Mouse (Mus musculus) right cerebral cortex, postnatal 10 days (tissue): Measurements from ENCODE around the gene Tbc1d17.

Experiments used
- DNase-seq, 2 experiments: peaks; one replicate each; pipeline ENCODE4 v3.0.0; 2021; ENCODE audit warnings: low spot score in 2 of 2

Gene Tbc1d17

GRCm38 (mm10) chr7:44868919-44869696 is 20.2 kb upstream of the Tbc1d17 start:
- DNase-seq = peak; percentile 70 to 74

- DNase-seq = peak in 1 of 2 experiments; percentile 45
Observed at GRCm38 (mm10) chr7:44868465-44868864, 19.6 kb upstream of the Tbc1d17 start.

GRCm38 (mm10) chr7:44867802-44868201 is 18.9 kb upstream of the Tbc1d17 start:
- DNase-seq = no peak

GRCm38 (mm10) chr7:44867010-44867702 is 18.3 kb upstream of the Tbc1d17 start:
- no peak for DNase-seq

GRCm38 (mm10) chr7:44866276-44867009 is 17.6 kb upstream of the Tbc1d17 start:
- peak in 1 of 2 experiments; percentile 64 for DNase-seq

GRCm38 (mm10) chr7:44864595-44865542 is 16.0 kb upstream of the Tbc1d17 start:
- no peak for DNase-seq

- no peak for DNase-seq
Observed at GRCm38 (mm10) chr7:44863982-44864494, 15.2 kb upstream of the Tbc1d17 start.

GRCm38 (mm10) chr7:44863210-44863609 is 14.3 kb upstream of the Tbc1d17 start:
- no peak for DNase-seq

GRCm38 (mm10) chr7:44862434-44862833 is 13.6 kb upstream of the Tbc1d17 start:
- DNase-seq = no peak

- DNase-seq = no peak
Observed at GRCm38 (mm10) chr7:44861429-44861816, 12.5 kb upstream of the Tbc1d17 start.

GRCm38 (mm10) chr7:44860576-44861428 is 11.9 kb upstream of the Tbc1d17 start:
- peak; percentile 71 to 80 for DNase-seq

- no peak for DNase-seq
Observed at GRCm38 (mm10) chr7:44859896-44860295, 11.0 kb upstream of the Tbc1d17 start.

GRCm38 (mm10) chr7:44857905-44858304 is 9.0 kb upstream of the Tbc1d17 start:
- DNase-seq = no peak

GRCm38 (mm10) chr7:44857042-44857552 is 8.2 kb upstream of the Tbc1d17 start, which contains the start of gene Pnkp:
TSS of gene Pnkp (plus strand) at chr7:44857139.
- DNase-seq = peak; percentile 95 to 96

GRCm38 (mm10) chr7:44856265-44856916 is 7.5 kb upstream of the Tbc1d17 start:
- no peak for DNase-seq

- DNase-seq = no peak
Observed at GRCm38 (mm10) chr7:44855036-44855435, 6.2 kb upstream of the Tbc1d17 start.

GRCm38 (mm10) chr7:44854356-44855031 is 5.6 kb upstream of the Tbc1d17 start:
- peak; percentile 83 to 86 for DNase-seq

- DNase-seq = no peak
Observed at GRCm38 (mm10) chr7:44853596-44854355, 4.9 kb upstream of the Tbc1d17 start.
